Mouse (Mus musculus): ENCODE data around the gene Mccc1. TPM values are rescaled to one million over a fixed set of nuclear protein-coding genes. Genes with fewer than 3 reads are reported as not detected.
A peak's percentile ranks its signal among the peaks of the same experiment; 100 is the strongest.

The Mccc1 gene
- polyA plus RNA-seq, 1 experiment from 2014 or later: 29.1 TPM

DNA sequence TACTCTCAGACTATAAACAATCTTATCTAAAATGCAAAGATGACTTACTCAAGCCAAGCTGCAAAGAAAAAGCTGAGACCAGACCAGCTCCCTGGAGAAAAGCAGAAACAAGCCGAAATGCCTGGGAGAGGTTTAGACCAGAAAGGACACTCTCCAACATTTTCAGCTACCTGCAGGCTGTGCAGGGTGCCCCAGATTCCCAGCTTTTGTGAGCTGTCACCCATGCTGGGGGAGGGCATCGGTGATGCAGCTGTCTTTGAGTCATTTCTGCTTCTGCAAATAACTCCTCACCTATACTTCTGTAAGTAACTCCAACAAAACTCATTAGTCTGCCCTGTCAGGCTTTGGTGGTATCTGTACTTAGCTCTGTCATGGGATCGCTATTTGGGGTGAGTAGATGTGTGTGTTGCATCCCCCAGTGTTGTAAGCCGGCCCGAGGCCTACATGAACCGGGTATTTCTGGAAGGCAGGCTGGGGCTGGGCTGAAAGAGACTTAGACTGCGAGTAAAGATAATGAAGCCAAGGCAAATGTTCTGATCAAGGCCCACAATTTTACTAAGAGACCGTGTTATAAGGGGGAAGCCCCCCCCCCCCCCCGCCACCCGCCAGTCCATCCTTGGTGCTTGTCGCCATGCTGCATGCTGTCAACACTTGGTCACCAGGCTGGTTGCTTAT lies 45.4 kb downstream of the Mccc1 start:
- ATAC-seq (ENCODE audit: low FRiP score) (no peak), DNase-seq (ENCODE audit: low spot score, missing footprints) (no peak)
- no peak overlapping the region for H3K4me3 ChIP-seq (ENCODE audit: low read depth, low read length)
- H3K27me3 ChIP-seq (ENCODE audit: control insufficient read depth, insufficient read depth, low read length): no peaks in the 10 kb centered on the region
- no peaks in the 10 kb centered on the region for H3K4me1 ChIP-seq (ENCODE audit: control insufficient read depth, insufficient read depth, low read length)
- no peaks in the 10 kb centered on the region for H3K36me3 ChIP-seq (ENCODE audit: control insufficient read depth, insufficient read depth, low read length)
- no peak overlapping the region for H3K4me2 ChIP-seq
- no peak overlapping the region for H3K27ac ChIP-seq (ENCODE audit: low read depth, low read length)
- H3K9ac ChIP-seq (ENCODE audit: low read length): no peak overlapping the region
- H3K9me3 ChIP-seq (ENCODE audit: control insufficient read depth, low read length): no peaks in the 10 kb centered on the region
- 94% methylated on average over 11 of the region's 11 CpGs for WGBS

GRCm38 (mm10) chr3:35953816-35954215 lies 46.7 kb downstream of the Mccc1 start:
- Histone ChIP-seq H3K27ac (ENCODE audit: low read depth, low read length) (no peak overlapping the region), H3K4me3 (ENCODE audit: low read depth, low read length) (no peak overlapping the region), H3K4me1 (ENCODE audit: control insufficient read depth, insufficient read depth, low read length) (no peaks in the 10 kb centered on the region), H3K9ac (ENCODE audit: low read length) (no peak overlapping the region), H3K36me3 (ENCODE audit: control insufficient read depth, insufficient read depth, low read length) (no peaks in the 10 kb centered on the region), H3K9me3 (ENCODE audit: control insufficient read depth, low read length) (no peaks in the 10 kb centered on the region), H3K4me2 (no peak overlapping the region), H3K27me3 (ENCODE audit: control insufficient read depth, insufficient read depth, low read length) (no peaks in the 10 kb centered on the region)
- DNase-seq (ENCODE audit: low spot score, missing footprints) (no peak), ATAC-seq (ENCODE audit: low FRiP score) (no peak)
- 93% methylated on average over 6 of the region's 6 CpGs for WGBS

GRCm38 (mm10) chr3:35953184-35953583 lies 47.3 kb downstream of the Mccc1 start:
- no peak for ATAC-seq (ENCODE audit: low FRiP score)
- WGBS: 75% methylated on average over 1 of the region's 1 CpGs
- Histone ChIP-seq H3K4me1 (ENCODE audit: control insufficient read depth, insufficient read depth, low read length) (no peaks in the 10 kb centered on the region), H3K4me3 (ENCODE audit: low read depth, low read length) (no peak overlapping the region), H3K27me3 (ENCODE audit: control insufficient read depth, insufficient read depth, low read length) (no peaks in the 10 kb centered on the region), H3K27ac (ENCODE audit: low read depth, low read length) (no peak overlapping the region), H3K4me2 (no peak overlapping the region), H3K9ac (ENCODE audit: low read length) (no peak overlapping the region), H3K9me3 (ENCODE audit: control insufficient read depth, low read length) (no peaks in the 10 kb centered on the region), H3K36me3 (ENCODE audit: control insufficient read depth, insufficient read depth, low read length) (no peaks in the 10 kb centered on the region)
- DNase-seq (ENCODE audit: low spot score, missing footprints): no peak

DNA sequence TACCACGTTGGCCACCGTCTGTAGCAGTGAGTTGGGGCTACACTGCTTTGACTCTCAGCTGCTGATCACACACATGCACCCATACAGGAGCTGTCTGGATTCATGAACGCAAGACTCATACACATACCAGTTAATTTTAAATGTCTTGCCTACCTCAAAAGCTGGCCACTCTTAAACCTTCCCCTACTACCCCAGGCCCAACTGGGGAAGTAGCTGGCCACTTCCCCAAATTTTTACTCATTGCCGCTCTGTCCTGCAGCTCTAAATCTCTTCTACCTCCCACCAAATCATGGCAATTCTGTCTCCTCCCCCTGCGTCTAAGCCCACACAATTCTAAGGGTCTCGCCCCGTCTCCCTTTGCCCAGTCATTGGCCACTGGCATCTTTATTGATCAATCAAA lies 52.3 kb downstream of the Mccc1 start:
- Histone ChIP-seq H3K9ac (ENCODE audit: low read length) (no peak overlapping the region), H3K27ac (ENCODE audit: low read depth, low read length) (no peak overlapping the region), H3K4me1 (ENCODE audit: control insufficient read depth, insufficient read depth, low read length) (no peaks in the 10 kb centered on the region), H3K9me3 (ENCODE audit: control insufficient read depth, low read length) (no peaks in the 10 kb centered on the region), H3K4me2 (no peak overlapping the region), H3K27me3 (ENCODE audit: control insufficient read depth, insufficient read depth, low read length) (no peaks in the 10 kb centered on the region), H3K4me3 (ENCODE audit: low read depth, low read length) (no peak overlapping the region), H3K36me3 (ENCODE audit: control insufficient read depth, insufficient read depth, low read length) (no peaks in the 10 kb centered on the region)
- DNase-seq (ENCODE audit: low spot score, missing footprints): no peak
- no peak for ATAC-seq (ENCODE audit: low FRiP score)
- WGBS: 95% methylated on average over 7 of the region's 7 CpGs

DNA sequence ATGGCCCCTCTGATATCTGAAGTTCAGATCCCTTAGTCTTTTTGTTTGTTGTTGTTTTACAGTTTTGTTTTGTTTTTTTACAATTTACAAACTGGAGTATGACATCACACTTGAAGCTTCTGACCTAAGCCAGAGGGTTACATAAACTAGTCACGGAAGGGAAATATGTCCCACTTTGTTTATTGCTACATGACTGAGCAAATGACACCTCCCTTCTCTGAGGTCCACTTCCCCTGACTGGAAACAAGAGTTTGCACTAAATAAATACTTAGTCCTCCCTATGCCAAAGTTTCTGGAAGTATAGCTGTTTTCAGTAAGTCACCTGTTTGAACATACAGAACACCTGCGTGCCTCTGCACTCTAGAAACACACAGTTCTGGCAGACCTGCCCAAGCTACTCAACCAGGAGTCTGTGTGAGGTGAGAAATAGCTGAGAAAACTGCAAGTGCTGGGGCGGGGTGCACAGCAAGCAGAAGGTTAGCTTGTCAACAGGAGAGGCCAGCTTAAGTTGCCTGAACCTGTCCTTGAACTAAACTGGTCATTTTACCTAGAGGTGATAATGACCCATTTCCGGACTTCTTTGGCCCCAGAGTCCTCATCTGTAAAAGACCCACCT lies 59.9 kb downstream of the Mccc1 start:
- no peaks in the 10 kb centered on the region for H3K36me3 ChIP-seq (ENCODE audit: control insufficient read depth, insufficient read depth, low read length)
- no peak overlapping the region for H3K4me2 ChIP-seq
- no peak overlapping the region for H3K9ac ChIP-seq (ENCODE audit: low read length)
- 90% methylated on average over 4 of the region's 4 CpGs for WGBS
- no peaks in the 10 kb centered on the region for H3K4me1 ChIP-seq (ENCODE audit: control insufficient read depth, insufficient read depth, low read length)
- H3K27ac ChIP-seq (ENCODE audit: low read depth, low read length): no peak overlapping the region
- no peaks in the 10 kb centered on the region for H3K27me3 ChIP-seq (ENCODE audit: control insufficient read depth, insufficient read depth, low read length)
- ATAC-seq (ENCODE audit: low FRiP score) (no peak), DNase-seq (ENCODE audit: low spot score, missing footprints) (no peak)
- no peaks in the 10 kb centered on the region for H3K9me3 ChIP-seq (ENCODE audit: control insufficient read depth, low read length)
- no peak overlapping the region for H3K4me3 ChIP-seq (ENCODE audit: low read depth, low read length)

GRCm38 (mm10) chr3:35940047-35940446 lies 60.4 kb downstream of the Mccc1 start:
- Histone ChIP-seq H3K27ac (ENCODE audit: low read depth, low read length) (no peak overlapping the region), H3K36me3 (ENCODE audit: control insufficient read depth, insufficient read depth, low read length) (no peaks in the 10 kb centered on the region)
- 45% methylated on average over 2 of the region's 2 CpGs for WGBS

GRCm38 (mm10) chr3:35937345-35937744 lies 63.1 kb downstream of the Mccc1 start, which contains the start of gene Dcun1d1:
TSS of gene Dcun1d1 (minus strand) at chr3:35937445.
- H3K27me3 ChIP-seq (ENCODE audit: control insufficient read depth, insufficient read depth, low read length): no peaks in the 10 kb centered on the region
- WGBS: 94% methylated on average over 6 of the region's 6 CpGs
- no peak for DNase-seq (ENCODE audit: low spot score, missing footprints)
- no peak within 1 kb of the TSS for H3K27ac ChIP-seq (ENCODE audit: low read depth, low read length)
- no peak within 1 kb of the TSS for H3K9ac ChIP-seq (ENCODE audit: low read length)
- H3K4me2 ChIP-seq: no peak within 1 kb of the TSS
- ATAC-seq (ENCODE audit: low FRiP score): no peak
- H3K9me3 ChIP-seq (ENCODE audit: control insufficient read depth, low read length): no peaks in the 10 kb centered on the region
- no peak within 1 kb of the TSS for H3K4me3 ChIP-seq (ENCODE audit: low read depth, low read length)
- H3K4me1 ChIP-seq (ENCODE audit: control insufficient read depth, insufficient read depth, low read length): no peaks in the 10 kb centered on the region
- no peaks in the 10 kb centered on the region for H3K36me3 ChIP-seq (ENCODE audit: control insufficient read depth, insufficient read depth, low read length)

More at GRCm38 (mm10) chr3:35940047-35940446, 60.4 kb downstream of the Mccc1 start:
- DNase-seq (ENCODE audit: low spot score, missing footprints) (no peak), ATAC-seq (ENCODE audit: low FRiP score) (no peak)
- H3K9ac ChIP-seq (ENCODE audit: low read length): no peak overlapping the region
- no peak overlapping the region for H3K4me3 ChIP-seq (ENCODE audit: low read depth, low read length)
- no peaks in the 10 kb centered on the region for H3K9me3 ChIP-seq (ENCODE audit: control insufficient read depth, low read length)
- no peak overlapping the region for H3K4me2 ChIP-seq
- H3K27me3 ChIP-seq (ENCODE audit: control insufficient read depth, insufficient read depth, low read length): no peaks in the 10 kb centered on the region
- no peaks in the 10 kb centered on the region for H3K4me1 ChIP-seq (ENCODE audit: control insufficient read depth, insufficient read depth, low read length)

DNA sequence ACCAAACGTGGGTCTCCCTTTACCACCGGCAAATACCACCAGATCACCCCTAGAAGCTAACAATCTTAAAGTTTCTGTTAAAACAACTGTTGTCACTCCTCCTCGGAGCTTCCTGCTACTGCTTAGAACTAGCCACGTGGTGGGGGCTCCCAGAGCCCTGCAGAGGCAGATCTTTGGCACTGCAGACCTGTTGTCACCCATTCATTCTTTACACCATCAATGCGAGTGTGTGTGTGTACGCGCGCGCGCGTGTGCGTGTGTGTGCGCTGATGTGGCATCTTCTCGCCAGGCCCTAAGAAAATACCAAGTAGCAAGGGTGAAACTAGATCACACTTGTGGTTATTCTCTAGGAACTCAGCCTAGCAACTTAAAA lies 67.1 kb downstream of the Mccc1 start:
- Histone ChIP-seq H3K4me2 (peak overlapping the region; percentile 72), H3K36me3 (ENCODE audit: control insufficient read depth, insufficient read depth, low read length) (no peaks in the 10 kb centered on the region), H3K9ac (ENCODE audit: low read length) (peak overlapping the region; percentile 98), H3K27ac (ENCODE audit: low read depth, low read length) (no peak overlapping the region), H3K4me1 (ENCODE audit: control insufficient read depth, insufficient read depth, low read length) (peaks cover 7% of the 10 kb centered on the region; the same call in 1 of the 2 replicates), H3K27me3 (ENCODE audit: control insufficient read depth, insufficient read depth, low read length) (no peaks in the 10 kb centered on the region), H3K9me3 (ENCODE audit: control insufficient read depth, low read length) (no peaks in the 10 kb centered on the region), H3K4me3 (ENCODE audit: low read depth, low read length) (peak overlapping the region; percentile 97)
- peak; percentile 53; the same call in 1 of the 2 replicates for ATAC-seq (ENCODE audit: low FRiP score)
- WGBS: 3% methylated on average over 14 of the region's 14 CpGs
- DNase-seq (ENCODE audit: low spot score, missing footprints): peak; percentile 94

DNA sequence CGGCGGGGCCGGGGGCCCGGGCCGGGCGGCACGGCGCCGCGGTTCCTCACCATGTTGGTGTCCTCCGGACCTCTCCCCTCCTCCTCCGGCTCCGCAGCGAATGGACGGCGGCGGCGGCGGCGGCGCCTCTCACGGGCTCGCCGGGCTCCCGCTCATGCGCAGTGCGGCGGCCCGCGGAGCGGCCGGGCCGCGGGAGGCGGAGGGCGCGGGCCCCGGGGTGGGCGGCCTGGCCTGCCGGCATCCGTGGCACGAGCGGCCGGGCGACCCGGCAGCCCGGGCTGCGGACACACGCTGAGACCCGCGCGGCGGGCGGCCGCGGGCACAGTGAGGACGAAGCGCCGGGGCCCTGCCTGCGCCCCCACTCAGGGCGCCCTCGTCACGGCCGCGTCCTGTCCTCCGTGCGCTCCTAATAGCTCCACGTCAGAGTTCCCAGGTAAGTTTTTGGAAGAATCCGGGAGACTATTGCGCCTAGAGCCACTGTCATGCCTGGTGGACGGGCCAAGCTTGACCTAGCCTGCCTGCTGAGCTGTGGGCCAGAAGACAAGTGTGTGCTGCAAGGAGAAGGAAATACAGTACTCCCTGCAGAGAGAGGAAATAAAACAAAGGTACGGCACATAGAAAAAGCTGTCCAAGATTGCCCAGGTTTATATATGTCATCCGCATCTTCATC lies 67.6 kb downstream of the Mccc1 start:
- Histone ChIP-seq H3K4me2 (peak overlapping the region; percentile 72), H3K36me3 (ENCODE audit: control insufficient read depth, insufficient read depth, low read length) (no peaks in the 10 kb centered on the region), H3K4me1 (ENCODE audit: control insufficient read depth, insufficient read depth, low read length) (peaks cover 7% of the 10 kb centered on the region; the same call in 1 of the 2 replicates), H3K27me3 (ENCODE audit: control insufficient read depth, insufficient read depth, low read length) (no peaks in the 10 kb centered on the region), H3K4me3 (ENCODE audit: low read depth, low read length) (peak overlapping the region; percentile 97), H3K27ac (ENCODE audit: low read depth, low read length) (peak overlapping the region; percentile 80), H3K9ac (ENCODE audit: low read length) (peak overlapping the region; percentile 98), H3K9me3 (ENCODE audit: control insufficient read depth, low read length) (no peaks in the 10 kb centered on the region)
- WGBS: 1% methylated on average over 59 of the region's 73 CpGs
- peak; percentile 94 for ATAC-seq (ENCODE audit: low FRiP score)
- peak; percentile 97 for DNase-seq (ENCODE audit: low spot score, missing footprints)
